Mouse (Mus musculus) G1E (cell line): Measurements from ENCODE around the gene Per3.

Experiments used
- CTCF ChIP-seq: IDR thresholded peaks from 2 replicates; pipeline ENCODE4 v1.5.1; 2012; ENCODE audit warnings: low read depth, low read length, inconsistent platforms, mixed read lengths
- GATA1 ChIP-seq: IDR thresholded peaks from 2 replicates; pipeline ENCODE4 v1.6.1; 2012; ENCODE audit warnings: borderline replicate concordance, low read length, inconsistent platforms, mixed read lengths
- POLR2AphosphoS5 ChIP-seq: IDR thresholded peaks from 2 replicates; pipeline ENCODE4 v1.6.1; 2012; ENCODE audit warnings: low read depth, low read length, inconsistent platforms; ENCODE audit not compliant: insufficient replicate concordance
- TAL1 ChIP-seq: conservative IDR thresholded peaks from 2 replicates; pipeline ENCODE4 v1.6.1; 2012; ENCODE audit warnings: low read depth, low read length, inconsistent platforms, mixed read lengths

- TF ChIP-seq TAL1 (no peak), CTCF (no peak), GATA1 (no peak), POLR2AphosphoS5 (no peak)
These were observed 71.2 kb downstream of the Per3 start for GRCm38 (mm10) chr4:150973264-150973663.
